Comparison of ENCODE assay signal across 10 mouse cellular contexts in the genomic region with DNA sequence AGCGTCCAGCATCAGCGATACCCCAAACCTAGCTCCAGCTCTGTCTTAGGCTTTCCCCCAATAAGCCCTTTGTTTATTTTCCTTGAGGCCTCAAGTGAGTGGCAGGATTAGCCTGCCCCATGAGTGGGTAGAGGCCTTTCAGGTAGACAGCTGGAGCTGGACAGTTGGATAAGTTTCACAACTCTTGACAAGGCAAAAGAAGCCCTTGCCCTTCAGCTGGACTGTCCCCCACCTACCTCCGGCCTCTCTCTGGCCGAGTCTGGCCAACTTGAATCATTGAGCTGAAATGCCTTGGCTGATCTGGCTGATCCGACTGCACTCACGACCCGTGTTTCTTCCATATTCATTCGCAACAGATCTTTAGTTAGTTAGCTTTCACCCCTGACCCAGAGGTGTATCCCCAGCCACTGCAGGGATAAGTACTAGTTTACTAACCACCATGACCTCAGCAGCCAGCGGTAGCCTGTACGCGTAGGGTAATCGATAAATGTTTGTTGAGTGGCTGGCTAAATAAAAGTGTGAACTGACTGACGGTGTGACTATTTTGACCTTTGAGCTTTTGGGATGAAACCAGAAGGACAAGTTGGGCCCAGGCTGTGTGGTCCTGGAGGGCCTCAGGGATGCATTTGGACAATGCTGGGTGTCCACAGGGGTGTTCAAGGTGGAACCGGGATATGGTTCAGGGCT. TPM values are rescaled to one million over a fixed set of nuclear protein-coding genes. Genes with fewer than 3 reads are reported as not detected.
DNase-seq lines count a peak whose midpoint lies in the region; ATAC-seq lines count a peak whose summit lies in the region.
"Had no signal": no experiment of that assay in that cellular context is flagged by ENCODE, and none has a peak within 500 bp of the region (broad histone marks: within the 10 kb centered on the region; RNA-seq: fewer than 3 reads in every experiment).

No protein-coding gene starts in this region.

- H3K4me3 ChIP-seq in heart, embryonic 12.5 days, result no peak overlapping the region
- H3K4me3 ChIP-seq in lung, embryonic 15.5 days, result peak overlapping the region; percentile 36
- peak overlapping the region; percentile 47 for H3K4me3 ChIP-seq in intestine, embryonic 16.5 days (ENCODE audit: low read length)
- H3K4me3 ChIP-seq in stomach, embryonic 16.5 days (replicated peaks; ENCODE audit: low read length), result peak overlapping the region; percentile 39

- peaks cover 15% of the 10 kb centered on the region for H3K4me1 ChIP-seq in heart, embryonic 12.5 days (replicated peaks)
- peaks cover 5% of the 10 kb centered on the region for H3K4me1 ChIP-seq in lung, embryonic 15.5 days
- no peaks in the 10 kb centered on the region for H3K4me1 ChIP-seq in intestine, embryonic 16.5 days (ENCODE audit: control insufficient read depth, insufficient read depth, low read length)
- H3K4me1 ChIP-seq in stomach, embryonic 16.5 days (ENCODE audit: control insufficient read depth, insufficient read depth, low read length), result no peaks in the 10 kb centered on the region

- peaks cover 15% of the 10 kb centered on the region for H3K27me3 ChIP-seq in heart, embryonic 12.5 days (replicated peaks)
- no peaks in the 10 kb centered on the region for H3K27me3 ChIP-seq in lung, embryonic 15.5 days
- no peaks in the 10 kb centered on the region for H3K27me3 ChIP-seq in intestine, embryonic 16.5 days (replicated peaks; ENCODE audit: control insufficient read depth, insufficient read depth, low read length)
- no peaks in the 10 kb centered on the region for H3K27me3 ChIP-seq in stomach, embryonic 16.5 days (ENCODE audit: control insufficient read depth, insufficient read depth, low read length)

- H3K27ac ChIP-seq in heart, embryonic 12.5 days (ENCODE audit: poor library complexity, severe bottlenecking), result no peak overlapping the region
- peak overlapping the region; percentile 89 for H3K27ac ChIP-seq in lung, embryonic 15.5 days
- peak overlapping the region; percentile 79 for H3K27ac ChIP-seq in intestine, embryonic 16.5 days (ENCODE audit: low read length)
- peak overlapping the region; percentile 91 for H3K27ac ChIP-seq in stomach, embryonic 16.5 days (ENCODE audit: low read length)

- peaks cover 4% of the 10 kb centered on the region for H3K9me3 ChIP-seq in heart, embryonic 12.5 days (replicated peaks)
- H3K9me3 ChIP-seq in lung, embryonic 15.5 days, result no peaks in the 10 kb centered on the region
- H3K9me3 ChIP-seq in intestine, embryonic 16.5 days (ENCODE audit: control insufficient read depth, low read length), result no peaks in the 10 kb centered on the region
- no peaks in the 10 kb centered on the region for H3K9me3 ChIP-seq in stomach, embryonic 16.5 days (replicated peaks; ENCODE audit: control insufficient read depth, low read length)

- WGBS in heart, embryonic 12.5 days, result 74% methylated on average over 14 of the region's 14 CpGs
- 37% methylated on average over 14 of the region's 14 CpGs for WGBS in lung, embryonic 15.5 days
- WGBS in intestine, embryonic 16.5 days, result 60% methylated on average over 14 of the region's 14 CpGs
- 54% methylated on average over 14 of the region's 14 CpGs for WGBS in stomach, embryonic 16.5 days

- no peak overlapping the region for H3K9ac ChIP-seq in heart, embryonic 12.5 days
- no peak overlapping the region for H3K9ac ChIP-seq in lung, embryonic 15.5 days
- peak overlapping the region; percentile 67 for H3K9ac ChIP-seq in intestine, embryonic 16.5 days (ENCODE audit: low read depth, low read length)
- peak overlapping the region; percentile 3 for H3K9ac ChIP-seq in stomach, embryonic 16.5 days (ENCODE audit: low read length)

- ATAC-seq in heart, embryonic 12.5 days (ENCODE audit: insufficient number of reproducible peaks, low FRiP score), result no peak
- ATAC-seq in lung, embryonic 15.5 days (ENCODE audit: borderline replicate concordance, extremely low read depth, low FRiP score, low TSS enrichment), result no peak
- no peak; the same call in 1 of the 2 replicates for ATAC-seq in intestine, embryonic 16.5 days
- no peak for ATAC-seq in stomach, embryonic 16.5 days (ENCODE audit: insufficient read depth, low FRiP score)

- intact Hi-C loops in heart, postnatal 10 days (cut with DNase I), result no loop called here

- peak overlapping the region; percentile 78; the same call in 1 of the 2 replicates for H3K4me2 ChIP-seq in heart, embryonic 12.5 days
- H3K4me2 ChIP-seq in lung, embryonic 15.5 days, result peak overlapping the region; percentile 52
- H3K4me2 ChIP-seq in intestine, embryonic 16.5 days (ENCODE audit: low read depth, low read length), result peak overlapping the region; percentile 59
- peak overlapping the region; percentile 50 for H3K4me2 ChIP-seq in stomach, embryonic 16.5 days (ENCODE audit: low read depth, low read length)

- no peaks in the 10 kb centered on the region for H3K36me3 ChIP-seq in heart, embryonic 12.5 days
- no peaks in the 10 kb centered on the region for H3K36me3 ChIP-seq in lung, embryonic 15.5 days
- H3K36me3 ChIP-seq in intestine, embryonic 16.5 days (ENCODE audit: control insufficient read depth, insufficient read depth, low read length), result no peaks in the 10 kb centered on the region
- H3K36me3 ChIP-seq in stomach, embryonic 16.5 days (ENCODE audit: control insufficient read depth, insufficient read depth, low read length), result no peaks in the 10 kb centered on the region

- no peak for DNase-seq in heart, postnatal 10 days
- no peak for DNase-seq in lung, postnatal 25 days (ENCODE audit: low spot score)
- no peak for DNase-seq in thymus, postnatal 25 days
- no peak for DNase-seq in ovary, postnatal 14 days (ENCODE audit: low spot score)
- DNase-seq: cerebellum, postnatal 36 days had no signal

RNA-seq across cellular contexts. Expression of gene Tmem125, which starts 0.7 kb away (rescaled TPM):
- polyA plus RNA-seq in heart, embryonic 12.5 days (2016; fragmentation: Nextera tagmentation; extraction: Ambion mirVana), result 0.18 and 0.23 TPM in 2 replicates
- under 1 TPM in 1 of 2 experiments, not detected in 1; 0.12 TPM for total RNA-seq in heart, postnatal 10 days (2021)
- 5.8 and 6.3 TPM in 2 replicates for polyA plus RNA-seq in lung, embryonic 15.5 days (2015; fragmentation: Nextera tagmentation; extraction: Ambion mirVana)
- polyA plus RNA-seq in intestine, embryonic 16.5 days (2015; fragmentation: Nextera tagmentation; extraction: Ambion mirVana), result 20.0 and 20.1 TPM in 2 replicates
- polyA plus RNA-seq in stomach, embryonic 16.5 days (2015; fragmentation: Nextera tagmentation; extraction: Ambion mirVana), result 16.7 and 24.0 TPM in 2 replicates

RNA-seq across cellular contexts. Expression of gene 2610528J11Rik, which starts 17.8 kb away (rescaled TPM):
- 0.27 and 0.31 TPM in 2 replicates for polyA plus RNA-seq in heart, embryonic 12.5 days (2016; fragmentation: Nextera tagmentation; extraction: Ambion mirVana)
- not detected for total RNA-seq in heart, postnatal 10 days (2021)
- 12.9 and 13.1 TPM in 2 replicates for polyA plus RNA-seq in lung, embryonic 15.5 days (2015; fragmentation: Nextera tagmentation; extraction: Ambion mirVana)
- 104 and 121 TPM in 2 replicates for polyA plus RNA-seq in intestine, embryonic 16.5 days (2015; fragmentation: Nextera tagmentation; extraction: Ambion mirVana)
- polyA plus RNA-seq in stomach, embryonic 16.5 days (2015; fragmentation: Nextera tagmentation; extraction: Ambion mirVana), result 31.8 and 36.6 TPM in 2 replicates
- polyA plus RNA-seq: heart, embryonic 14.5 days had no signal

RNA-seq across cellular contexts. Expression of gene Tie1, which starts 54.7 kb away (rescaled TPM):
- polyA plus RNA-seq in heart, embryonic 12.5 days (2016; fragmentation: Nextera tagmentation; extraction: Ambion mirVana), result 65.8 and 69.4 TPM in 2 replicates
- 100 to 1,000 TPM; 114 to 120 TPM for total RNA-seq in heart, postnatal 10 days (2021)
- 85.6 and 86.1 TPM in 2 replicates for polyA plus RNA-seq in lung, embryonic 15.5 days (2015; fragmentation: Nextera tagmentation; extraction: Ambion mirVana)
- polyA plus RNA-seq in intestine, embryonic 16.5 days (2015; fragmentation: Nextera tagmentation; extraction: Ambion mirVana), result 21.3 and 21.8 TPM in 2 replicates
- 25.4 and 27.6 TPM in 2 replicates for polyA plus RNA-seq in stomach, embryonic 16.5 days (2015; fragmentation: Nextera tagmentation; extraction: Ambion mirVana)

Comparison
In these comparisons a context has a peak if more than half of its experiments do, and no peak if none do; other contexts are left out.
1. H3K9ac ChIP-seq: peak in intestine, embryonic 16.5 days (single experiment) and stomach, embryonic 16.5 days (single experiment); none in heart, embryonic 12.5 days (single experiment) and lung, embryonic 15.5 days (single experiment).
2. RNA of gene 2610528J11Rik, which starts 17.8 kb away (polyA plus RNA-seq): 104 to 121 TPM in intestine, embryonic 16.5 days, 31.8 to 36.6 TPM in stomach, embryonic 16.5 days and 12.9 to 13.1 TPM in lung, embryonic 15.5 days; 0.27 to 0.31 TPM in heart, embryonic 12.5 days; every median in the first group is over 10 times any median in the second.
3. Peak in every context shown above with its lines, with median percentiles within 50 percentile points of each other: H3K4me2 ChIP-seq.